ENCODE assay signal across 26 mouse cellular contexts in genomic region chr2:24413172-24413571, GRCm38 (mm10). TPM values are rescaled to one million over a fixed set of nuclear protein-coding genes. Genes with fewer than 3 reads are reported as not detected.
DNase-seq lines count a peak whose midpoint lies in the region; ATAC-seq and TF ChIP-seq lines count a peak whose summit lies in the region.
"Had no signal": no experiment of that assay in that cellular context is flagged by ENCODE, and none has a peak within 500 bp of the region (broad histone marks: within the 10 kb centered on the region; RNA-seq: fewer than 3 reads in every experiment).

No protein-coding gene starts in this region.

- no peak for TF ChIP-seq POLR2A in lung, adult 2 months (IDR thresholded peaks at IDR 0.05; ENCODE audit: borderline replicate concordance, extremely low read depth, low read depth, low read length)

- peaks cover 42% of the 10 kb centered on the region for H3K4me1 ChIP-seq in hindbrain, embryonic 13.5 days (replicated peaks)
- H3K4me1 ChIP-seq in hindbrain, postnatal 0 days (ENCODE audit: insufficient read depth, low read length), result 0 out of 2 replicates have a peak, but pooled peaks cover 7% of the 10 kb centered on the region
- peaks cover 31% of the 10 kb centered on the region for H3K4me1 ChIP-seq in kidney, postnatal 0 days (replicated peaks; ENCODE audit: insufficient read depth, low read length)
- H3K4me1 ChIP-seq in lung, adult 2 months (ENCODE audit: control insufficient read depth, insufficient read depth, low read length), result peaks cover 2% of the 10 kb centered on the region; the same call in 1 of the 2 replicates
- H3K4me1 ChIP-seq in neural tube, embryonic 15.5 days, result peaks cover 35% of the 10 kb centered on the region
- H3K4me1 ChIP-seq: heart, embryonic 13.5 days had no signal

- peaks cover 14% of the 10 kb centered on the region; the same call in 1 of the 2 replicates for H3K27me3 ChIP-seq in hindbrain, embryonic 13.5 days
- no peaks in the 10 kb centered on the region for H3K27me3 ChIP-seq in hindbrain, postnatal 0 days (ENCODE audit: insufficient read depth, low read length)
- no peaks in the 10 kb centered on the region for H3K27me3 ChIP-seq in kidney, postnatal 0 days (ENCODE audit: insufficient read depth, low read length)
- 0 out of 2 replicates have a peak, but pooled peaks cover 3% of the 10 kb centered on the region for H3K27me3 ChIP-seq in neural tube, embryonic 15.5 days (replicated peaks)
- H3K27me3 ChIP-seq: limb, embryonic 12.5 days had no signal

- no peak overlapping the region for H3K9ac ChIP-seq in hindbrain, embryonic 13.5 days
- H3K9ac ChIP-seq in hindbrain, postnatal 0 days (replicated peaks; ENCODE audit: low read length), result no peak overlapping the region
- no peak overlapping the region for H3K9ac ChIP-seq in kidney, postnatal 0 days (ENCODE audit: low read depth, low read length)
- H3K9ac ChIP-seq in neural tube, embryonic 15.5 days (replicated peaks), result no peak overlapping the region
- H3K9ac ChIP-seq: embryonic facial prominence, embryonic 13.5 days; forebrain, embryonic 12.5 days; heart, embryonic 13.5 days; limb, embryonic 12.5 days; liver, postnatal 0 days; midbrain, embryonic 13.5 days; neural tube, embryonic 12.5 days had no signal

- TF ChIP-seq CTCF in hindbrain, postnatal 0 days (IDR thresholded peaks at IDR 0.05; ENCODE audit: low read depth), result no peak
- no peak for TF ChIP-seq CTCF in kidney, postnatal 0 days (IDR thresholded peaks at IDR 0.05; ENCODE audit: low read depth)
- no peak for TF ChIP-seq CTCF in lung, adult 2 months (IDR thresholded peaks at IDR 0.05; ENCODE audit: insufficient read depth, low read length)

- no peaks in the 10 kb centered on the region for H3K9me3 ChIP-seq in hindbrain, embryonic 13.5 days
- H3K9me3 ChIP-seq in hindbrain, postnatal 0 days (ENCODE audit: low read length), result no peaks in the 10 kb centered on the region
- no peaks in the 10 kb centered on the region for H3K9me3 ChIP-seq in kidney, postnatal 0 days (replicated peaks; ENCODE audit: low read length)
- H3K9me3 ChIP-seq in neural tube, embryonic 15.5 days (replicated peaks), result no peaks in the 10 kb centered on the region
- H3K9me3 ChIP-seq: embryonic facial prominence, embryonic 13.5 days; forebrain, embryonic 12.5 days; heart, embryonic 13.5 days; limb, embryonic 12.5 days; megakaryocyte, embryonic 14.5 days; midbrain, embryonic 13.5 days; neural tube, embryonic 12.5 days had no signal

- DNase-seq in hindbrain, postnatal 0 days (ENCODE audit: low spot score), result no peak
- DNase-seq in kidney, postnatal 0 days (ENCODE audit: low spot score), result peak; percentile 43
- no peak for DNase-seq in kidney, adult 8-10 months
- peak; percentile 4 for DNase-seq in lung, postnatal 36 days
- no peak for DNase-seq in lung, adult 2 months
- DNase-seq in right cerebral cortex, postnatal 14 days, result no peak
- DNase-seq: adrenal gland, postnatal 14 days; cerebellum, adult 2 months; cerebellum, postnatal 25 days; embryo, embryonic 11 days; gastrocnemius, postnatal 36 days; heart, adult 2 months; heart, postnatal 14 days; liver, postnatal 0 days had no signal

- no peak overlapping the region for H3K4me2 ChIP-seq in hindbrain, embryonic 13.5 days
- no peak overlapping the region for H3K4me2 ChIP-seq in hindbrain, postnatal 0 days (ENCODE audit: low read depth, low read length)
- no peak overlapping the region for H3K4me2 ChIP-seq in kidney, postnatal 0 days (ENCODE audit: low read length)
- no peak overlapping the region for H3K4me2 ChIP-seq in neural tube, embryonic 15.5 days
- H3K4me2 ChIP-seq: embryonic facial prominence, embryonic 13.5 days; forebrain, embryonic 12.5 days; heart, embryonic 13.5 days; limb, embryonic 12.5 days; liver, embryonic 11.5 days; midbrain, embryonic 13.5 days; neural tube, embryonic 12.5 days had no signal

- WGBS in hindbrain, embryonic 13.5 days, result 80% methylated on average over 3 of the region's 3 CpGs
- 63% methylated on average over 3 of the region's 3 CpGs for WGBS in hindbrain, postnatal 0 days
- WGBS in kidney, postnatal 0 days, result 30% methylated on average over 3 of the region's 3 CpGs
- 50% methylated on average over 3 of the region's 3 CpGs for WGBS in lung, adult 2 months
- WGBS in neural tube, embryonic 15.5 days, result 64% methylated on average over 3 of the region's 3 CpGs

- peak overlapping the region; percentile 76 for H3K27ac ChIP-seq in hindbrain, embryonic 13.5 days
- no peak overlapping the region for H3K27ac ChIP-seq in hindbrain, postnatal 0 days
- peak overlapping the region; percentile 82 for H3K27ac ChIP-seq in kidney, postnatal 0 days
- peak overlapping the region; percentile 62 for H3K27ac ChIP-seq in neural tube, embryonic 15.5 days (replicated peaks)
- H3K27ac ChIP-seq: embryonic facial prominence, embryonic 13.5 days; forebrain, embryonic 12.5 days; heart, adult 2 months; heart, embryonic 13.5 days; limb, embryonic 12.5 days; midbrain, embryonic 13.5 days; neural tube, embryonic 12.5 days had no signal

- no peak for ATAC-seq in hindbrain, embryonic 13.5 days (ENCODE audit: low FRiP score)
- ATAC-seq in hindbrain, postnatal 0 days, result no peak
- peak; percentile 9; the same call in 1 of the 2 replicates for ATAC-seq in kidney, postnatal 0 days (replicated peaks; ENCODE audit: low FRiP score, low read depth)
- ATAC-seq in neural tube, embryonic 15.5 days (ENCODE audit: low FRiP score), result no peak
- ATAC-seq: inflammation-experienced regulatory T-cells, adult 6 months; liver, postnatal 0 days; midbrain, embryonic 13.5 days had no signal

- H3K36me3 ChIP-seq in hindbrain, embryonic 13.5 days, result no peaks in the 10 kb centered on the region
- no peaks in the 10 kb centered on the region for H3K36me3 ChIP-seq in hindbrain, postnatal 0 days (ENCODE audit: insufficient read depth, low read length)
- no peaks in the 10 kb centered on the region for H3K36me3 ChIP-seq in kidney, postnatal 0 days (ENCODE audit: insufficient read depth, low read length)
- no peaks in the 10 kb centered on the region for H3K36me3 ChIP-seq in neural tube, embryonic 15.5 days
- H3K36me3 ChIP-seq: embryonic facial prominence, embryonic 13.5 days; forebrain, embryonic 12.5 days; heart, embryonic 13.5 days; limb, embryonic 12.5 days; midbrain, embryonic 13.5 days; neural tube, embryonic 12.5 days had no signal

- no peak overlapping the region for H3K4me3 ChIP-seq in hindbrain, embryonic 13.5 days
- H3K4me3 ChIP-seq in hindbrain, postnatal 0 days (ENCODE audit: low read length), result no peak overlapping the region
- H3K4me3 ChIP-seq in kidney, postnatal 0 days (replicated peaks; ENCODE audit: low read depth, low read length), result no peak overlapping the region
- H3K4me3 ChIP-seq in lung, adult 2 months (replicated peaks; ENCODE audit: extremely low read depth, low read depth, low read length), result no peak overlapping the region
- no peak overlapping the region for H3K4me3 ChIP-seq in neural tube, embryonic 15.5 days (replicated peaks)
- H3K4me3 ChIP-seq: embryonic facial prominence, embryonic 13.5 days; erythroblast, embryonic 14.5 days; forebrain, embryonic 12.5 days; heart, adult 2 months; heart, embryonic 13.5 days; limb, embryonic 12.5 days; megakaryocyte, embryonic 14.5 days; midbrain, embryonic 13.5 days; neural tube, embryonic 12.5 days had no signal

RNA-seq across cellular contexts. Expression of gene Psd4, which starts 45.8 kb away (rescaled TPM):
- polyA plus RNA-seq in hindbrain, embryonic 13.5 days (2015; fragmentation: Nextera tagmentation; extraction: Ambion mirVana), result 0.30 and 0.74 TPM in 2 replicates
- total RNA-seq in hindbrain, postnatal 0 days (2014; rRNA removed), result 1.3 and 7.0 TPM in 2 replicates
- 0.71 and 1.2 TPM in 2 replicates for polyA plus RNA-seq in hindbrain, postnatal 0 days (2015; fragmentation: Nextera tagmentation; extraction: Ambion mirVana)
- polyA plus RNA-seq in kidney, postnatal 0 days (2015; fragmentation: Nextera tagmentation; extraction: Ambion mirVana), result 2.2 and 2.3 TPM in 2 replicates
- polyA plus RNA-seq in lung, adult 2 months (2012; rRNA removed), result 7.8 and 12.3 TPM in 2 replicates
- 1.4 and 3.7 TPM in 2 replicates for polyA plus RNA-seq in neural tube, embryonic 15.5 days (2015; fragmentation: Nextera tagmentation; extraction: Ambion mirVana)

Comparison
In these comparisons a context has a peak if more than half of its experiments do, and no peak if none do; other contexts are left out.
1. DNase-seq: peak in kidney, postnatal 0 days (single experiment) and lung, postnatal 36 days (single experiment); none in hindbrain, postnatal 0 days (single experiment), kidney, adult 8-10 months (0 of 2), lung, adult 2 months (single experiment) and right cerebral cortex, postnatal 14 days (single experiment).